In genomic region chr7:126274137-126274536, GRCm38 (mm10) we compare ENCODE assay signal across 9 mouse cellular contexts. TPM values are rescaled to one million over a fixed set of nuclear protein-coding genes. Genes with fewer than 3 reads are reported as not detected.
DNase-seq lines count a peak whose midpoint lies in the region; ATAC-seq and TF ChIP-seq lines count a peak whose summit lies in the region.
"Had no signal": no experiment of that assay in that cellular context is flagged by ENCODE, and none has a peak within 500 bp of the region (broad histone marks: within the 10 kb centered on the region; RNA-seq: fewer than 3 reads in every experiment).

No protein-coding gene starts in this region.

- peak overlapping the region; percentile 3; the same call in 1 of the 2 replicates for H3K4me3 ChIP-seq in kidney, adult 2 months (ENCODE audit: insufficient read depth, low read depth, low read length)
- H3K4me3 ChIP-seq in embryonic facial prominence, embryonic 10.5 days: peak overlapping the region; percentile 100
- peak overlapping the region; percentile 92 for H3K4me3 ChIP-seq in hindbrain, embryonic 16.5 days (ENCODE audit: low read length)
- H3K4me3 ChIP-seq in midbrain, embryonic 14.5 days (replicated peaks; ENCODE audit: low read depth, low read length): peak overlapping the region; percentile 100

- H3K4me1 ChIP-seq in kidney, adult 2 months (ENCODE audit: control insufficient read depth, insufficient read depth, low read length): peaks cover 41% of the 10 kb centered on the region
- peaks cover 68% of the 10 kb centered on the region for H3K4me1 ChIP-seq in embryonic facial prominence, embryonic 10.5 days
- H3K4me1 ChIP-seq in hindbrain, embryonic 16.5 days (ENCODE audit: control insufficient read depth, insufficient read depth, low read depth, low read length): peaks cover 53% of the 10 kb centered on the region
- H3K4me1 ChIP-seq in midbrain, embryonic 14.5 days (ENCODE audit: control insufficient read depth, insufficient read depth, low read length): peaks cover 50% of the 10 kb centered on the region

- TF ChIP-seq POLR2A in kidney, adult 2 months (IDR thresholded peaks at IDR 0.05; ENCODE audit: low read depth, low read length): no peak

- peak; percentile 45 for DNase-seq in kidney, adult 2 months
- DNase-seq in kidney, postnatal 14 days: no peak
- DNase-seq in embryonic facial prominence, embryonic 10.5 days (ENCODE audit: low spot score): no peak
- DNase-seq in midbrain, embryonic 14.5 days: no peak
- no peak for DNase-seq in gastrocnemius, adult 8-10 months (ENCODE audit: low spot score in 2 of 2)
- no peak for DNase-seq in left cerebral cortex, postnatal 25 days (ENCODE audit: low spot score in 2 of 2)
- DNase-seq in adrenal gland, adult 18-20 months (ENCODE audit: low spot score in 2 of 2): no peak
- DNase-seq: right cerebral cortex, postnatal 14 days had no signal

- TF ChIP-seq CTCF in kidney, adult 2 months (conservative IDR thresholded peaks at IDR 0.05; ENCODE audit: insufficient read depth, insufficient read length, low read depth, low read length): no peak

- H3K36me3 ChIP-seq in kidney, adult 2 months (ENCODE audit: control insufficient read depth, insufficient read depth, low read length): no peaks in the 10 kb centered on the region
- H3K36me3 ChIP-seq in embryonic facial prominence, embryonic 10.5 days (replicated peaks): peaks cover 51% of the 10 kb centered on the region
- H3K36me3 ChIP-seq in hindbrain, embryonic 16.5 days (ENCODE audit: control insufficient read depth, insufficient read depth, low read length): no peaks in the 10 kb centered on the region
- peaks cover 49% of the 10 kb centered on the region for H3K36me3 ChIP-seq in midbrain, embryonic 14.5 days (ENCODE audit: control insufficient read depth, insufficient read depth, low read length)

- H3K9ac ChIP-seq in hindbrain, embryonic 16.5 days (ENCODE audit: low read depth, low read length): peak overlapping the region; percentile 100
- H3K9ac ChIP-seq in midbrain, embryonic 14.5 days (replicated peaks; ENCODE audit: low read length): peak overlapping the region; percentile 100

- H3K27me3 ChIP-seq in kidney, adult 2 months (replicated peaks; ENCODE audit: control insufficient read depth, insufficient read depth, low read length): no peaks in the 10 kb centered on the region
- H3K27me3 ChIP-seq in embryonic facial prominence, embryonic 10.5 days (replicated peaks; ENCODE audit: low read depth, poor library complexity, severe bottlenecking): peaks cover 17% of the 10 kb centered on the region
- H3K27me3 ChIP-seq in hindbrain, embryonic 16.5 days (replicated peaks; ENCODE audit: control insufficient read depth, insufficient read depth, low read length): no peaks in the 10 kb centered on the region
- no peaks in the 10 kb centered on the region for H3K27me3 ChIP-seq in midbrain, embryonic 14.5 days (ENCODE audit: control insufficient read depth, insufficient read depth, low read length)

- peak overlapping the region; percentile 89 for H3K4me2 ChIP-seq in hindbrain, embryonic 16.5 days (ENCODE audit: low read length)
- peak overlapping the region; percentile 87 for H3K4me2 ChIP-seq in midbrain, embryonic 14.5 days (ENCODE audit: low read length)

- intact Hi-C loops in left cerebral cortex, postnatal 25 days (cut with DNase I): no loop called here

- WGBS in kidney, adult 2 months: 38% methylated on average over 3 of the region's 3 CpGs
- 16% methylated on average over 3 of the region's 3 CpGs for WGBS in embryonic facial prominence, embryonic 10.5 days
- 9% methylated on average over 3 of the region's 3 CpGs for WGBS in hindbrain, embryonic 16.5 days
- WGBS in midbrain, embryonic 14.5 days: 5% methylated on average over 3 of the region's 3 CpGs

- ATAC-seq in hindbrain, embryonic 16.5 days: no peak
- no peak for ATAC-seq in midbrain, embryonic 14.5 days (ENCODE audit: low FRiP score, low TSS enrichment)

- no peaks in the 10 kb centered on the region for H3K9me3 ChIP-seq in embryonic facial prominence, embryonic 10.5 days
- H3K9me3 ChIP-seq in hindbrain, embryonic 16.5 days (ENCODE audit: control insufficient read depth, low read length): no peaks in the 10 kb centered on the region
- no peaks in the 10 kb centered on the region for H3K9me3 ChIP-seq in midbrain, embryonic 14.5 days (ENCODE audit: control insufficient read depth, low read length)

- H3K27ac ChIP-seq in kidney, adult 2 months (ENCODE audit: insufficient read depth, low read depth, low read length): peak overlapping the region; percentile 33; the same call in 1 of the 2 replicates
- H3K27ac ChIP-seq in embryonic facial prominence, embryonic 10.5 days (replicated peaks): peak overlapping the region; percentile 99
- H3K27ac ChIP-seq in hindbrain, embryonic 16.5 days (ENCODE audit: low read depth, low read length): peak overlapping the region; percentile 97
- H3K27ac ChIP-seq in midbrain, embryonic 14.5 days (replicated peaks; ENCODE audit: low read depth, low read length): peak overlapping the region; percentile 98

RNA-seq across cellular contexts. Expression of gene Sbk1, which starts 1.7 kb away (rescaled TPM):
- polyA plus RNA-seq in kidney, adult 2 months (2012; rRNA removed): 29.2 and 31.5 TPM in 2 replicates
- polyA plus RNA-seq in embryonic facial prominence, embryonic 10.5 days (2016; fragmentation: Nextera tagmentation; extraction: Ambion mirVana): 91.0 and 102 TPM in 2 replicates
- 159 and 208 TPM in 2 replicates for polyA plus RNA-seq in hindbrain, embryonic 16.5 days (2015; fragmentation: Nextera tagmentation; extraction: Ambion mirVana)
- 391 and 401 TPM in 2 replicates for polyA plus RNA-seq in midbrain, embryonic 14.5 days (2014; fragmentation: Nextera tagmentation; extraction: Ambion mirVana)
- 10 to 100 TPM; 13.0 to 18.8 (median 16.8) TPM for total RNA-seq in gastrocnemius, adult 8-10 months (2022)
- 10 to 100 TPM; 75.6 to 82.4 TPM for total RNA-seq in left cerebral cortex, postnatal 25 days (2021)
- 10 to 100 TPM; 46.2 to 99.7 TPM for total RNA-seq in adrenal gland, adult 18-20 months (2021)

Comparison
In these comparisons a context has a peak if more than half of its experiments do, and no peak if none do; other contexts are left out.
1. H3K27ac ChIP-seq: peak in every context shown above with its lines; median percentile 99 in embryonic facial prominence, embryonic 10.5 days; 98 in midbrain, embryonic 14.5 days; 97 in hindbrain, embryonic 16.5 days; 33 in kidney, adult 2 months.
2. H3K4me3 ChIP-seq: peak in every context shown above with its lines; median percentile 100 in embryonic facial prominence, embryonic 10.5 days; 100 in midbrain, embryonic 14.5 days; 92 in hindbrain, embryonic 16.5 days; 3 in kidney, adult 2 months.